Mouse (Mus musculus) large intestine, adult 2 months (tissue): ENCODE measurements around the gene Anapc13. TPM values are rescaled to one million over a fixed set of nuclear protein-coding genes. Genes with fewer than 3 reads are reported as not detected.

Source experiments
- DNase-seq: peaks from one replicate; pipeline ENCODE4 v3.0.0-alpha.2; 2012; ENCODE audit warnings: low read depth, low spot score
- WGBS: fragments of 180-500 bp; shearing (Covaris S2); methylation state at CpG from one replicate; pipeline ENCODE4 v1.1.7; 2018; 5-methylcytosine and 5-hydroxymethylcytosine counted together
- polyA plus RNA-seq: library from polyadenylated mRNA; depleted of rRNA; stranded (reverse); fragments of >200 nt; gene quantifications from 2 replicates; pipeline ENCODE4 v1.2.3, GENCODE M21; 2012

Gene Anapc13
- polyA plus RNA-seq, 1 experiment = 80.1 TPM

DNA sequence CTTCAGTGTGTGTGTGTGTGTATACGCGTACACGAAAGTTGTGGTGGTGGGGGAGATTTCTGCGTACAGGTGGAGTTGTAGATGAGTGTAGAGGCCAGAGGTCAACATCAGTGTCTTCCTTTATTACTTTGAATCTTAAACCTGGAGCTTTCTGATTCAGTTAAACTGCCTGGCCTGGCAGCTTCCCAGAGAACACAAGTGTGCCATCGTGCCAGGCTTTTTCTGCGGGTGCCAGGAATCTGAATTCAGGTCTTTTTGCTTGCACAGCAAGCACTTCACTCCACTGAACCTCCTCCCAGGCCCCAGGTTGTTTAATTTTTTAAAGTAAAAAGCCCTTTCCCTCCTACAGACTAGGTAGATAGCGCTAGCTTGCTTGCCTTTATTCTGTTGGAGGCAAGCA lies 1.3 kb downstream of the Anapc13 start:
- 49% methylated on average over 7 of the region's 7 CpGs for WGBS
- no peak for DNase-seq

DNA sequence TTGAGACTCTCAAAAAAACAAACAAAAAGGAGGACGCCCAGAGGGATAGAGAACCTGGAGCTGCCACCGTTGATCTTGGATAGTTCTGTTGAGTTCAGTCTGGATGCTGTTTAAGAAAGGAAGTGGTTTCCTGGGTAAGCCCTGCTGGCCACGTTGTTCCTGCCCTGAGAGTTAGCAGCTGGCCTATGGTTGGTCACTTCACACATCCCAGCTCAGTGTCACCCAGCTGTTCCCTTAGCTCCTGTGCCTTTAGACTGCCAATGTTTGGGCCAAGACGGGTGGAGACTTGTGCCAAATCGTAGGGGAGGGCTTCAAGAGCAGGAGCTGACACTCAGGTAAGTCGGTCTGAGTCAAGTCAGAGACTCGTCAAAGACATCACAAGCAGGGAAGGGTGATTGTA lies 3.0 kb downstream of the Anapc13 start:
- 75% methylated on average over 7 of the region's 7 CpGs for WGBS
- DNase-seq = no peak

DNA sequence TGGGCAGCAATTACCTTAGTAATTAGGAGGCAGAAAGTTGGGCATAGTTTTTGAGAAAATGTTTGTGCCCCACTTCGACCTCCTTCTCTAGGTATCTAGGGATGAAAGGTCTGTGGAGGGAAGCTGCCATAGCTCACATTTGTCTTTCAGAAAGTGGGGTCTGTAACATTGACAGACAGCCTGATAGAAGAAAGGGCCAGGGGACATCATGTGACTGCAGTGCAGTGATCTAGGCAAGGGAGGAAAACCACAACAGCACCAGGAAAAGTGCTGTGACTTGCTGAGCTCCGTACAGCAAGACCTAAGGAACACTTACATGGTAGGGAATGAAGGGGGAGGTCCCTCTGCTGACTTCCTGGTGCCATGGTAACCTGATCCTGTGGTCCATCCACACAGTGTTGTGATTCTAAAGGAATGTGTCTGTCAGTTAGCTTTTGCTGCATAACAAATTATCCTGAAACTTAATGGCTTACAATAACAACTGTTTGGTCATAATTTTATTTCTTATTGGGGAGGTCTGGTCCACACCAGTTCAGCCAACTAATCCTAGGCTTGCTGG lies 5.6 kb downstream of the Anapc13 start:
- no peak for DNase-seq
- WGBS = 71% methylated on average over 2 of the region's 2 CpGs

DNA sequence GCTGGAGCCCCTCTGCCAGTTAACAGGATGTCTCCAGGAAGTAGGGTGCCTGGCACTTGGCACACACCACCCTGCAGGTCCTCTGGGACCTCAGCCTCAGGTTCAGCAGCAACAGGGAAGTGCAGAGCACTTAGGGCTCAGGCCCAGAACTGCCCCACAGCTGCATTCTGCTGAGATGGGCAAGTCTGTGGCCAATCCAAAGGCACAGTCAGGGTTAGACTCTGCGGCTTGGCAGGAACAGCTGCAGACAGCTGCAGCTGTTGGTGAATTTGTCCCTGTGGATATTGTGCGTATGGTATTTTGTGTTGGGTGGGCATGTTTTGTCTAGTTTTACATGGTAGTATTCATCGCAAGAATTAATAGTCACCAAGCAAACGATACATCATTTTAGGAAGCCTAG lies 6.1 kb downstream of the Anapc13 start:
- no peak for DNase-seq
- WGBS = 85% methylated on average over 4 of the region's 4 CpGs

DNA sequence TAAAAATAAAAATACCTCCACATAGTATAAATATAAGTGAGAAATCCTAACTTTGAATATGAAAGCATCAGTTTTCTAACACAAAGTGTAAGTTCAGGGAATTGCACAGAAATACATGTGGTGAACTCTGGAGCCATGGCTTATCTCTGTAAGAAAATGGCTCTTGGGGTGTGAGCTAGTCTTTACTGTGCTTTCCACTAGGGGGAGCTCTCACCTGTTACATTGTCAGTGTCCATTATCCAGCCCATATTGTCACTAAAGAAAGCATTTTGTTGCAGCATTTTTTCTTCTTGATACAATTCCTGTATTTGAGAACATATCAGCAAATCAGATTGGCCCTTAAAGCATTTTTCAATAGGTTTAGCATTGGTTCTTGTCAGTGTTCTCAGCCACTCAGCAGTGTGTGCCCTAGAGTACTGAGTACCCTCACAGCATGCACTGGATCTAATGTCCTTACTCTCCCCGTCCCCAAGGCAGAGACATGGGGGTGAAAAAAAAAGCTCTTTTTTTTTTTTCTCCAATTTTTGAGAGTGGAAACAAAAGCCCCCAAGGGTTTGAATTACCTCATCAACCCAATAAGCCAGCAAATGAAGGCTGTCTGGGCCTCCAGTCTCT lies 6.9 kb downstream of the Anapc13 start:
- no peak for DNase-seq
- 69% methylated on average over 1 of the region's 1 CpGs for WGBS

DNA sequence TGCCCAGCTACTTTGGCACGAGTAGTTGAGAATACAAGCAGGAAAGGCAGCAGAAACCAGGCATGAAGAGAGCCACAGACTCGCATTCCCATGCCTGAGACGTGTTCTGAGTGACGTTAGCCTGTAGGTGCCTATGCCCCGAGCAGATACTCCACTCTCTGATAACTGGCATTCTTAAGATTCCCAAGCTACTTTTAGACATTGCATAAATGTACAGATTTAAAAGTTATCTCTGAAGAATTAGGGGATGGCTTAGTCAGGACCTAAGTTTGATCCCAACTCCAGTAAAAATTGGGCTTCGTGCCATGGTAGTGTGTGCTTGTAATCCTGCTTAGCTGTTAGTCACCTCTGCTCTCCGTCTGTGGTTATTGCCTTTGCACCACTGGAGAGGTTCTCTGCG lies 8.4 kb downstream of the Anapc13 start:
- WGBS = 74% methylated on average over 8 of the region's 8 CpGs
- no peak for DNase-seq

DNA sequence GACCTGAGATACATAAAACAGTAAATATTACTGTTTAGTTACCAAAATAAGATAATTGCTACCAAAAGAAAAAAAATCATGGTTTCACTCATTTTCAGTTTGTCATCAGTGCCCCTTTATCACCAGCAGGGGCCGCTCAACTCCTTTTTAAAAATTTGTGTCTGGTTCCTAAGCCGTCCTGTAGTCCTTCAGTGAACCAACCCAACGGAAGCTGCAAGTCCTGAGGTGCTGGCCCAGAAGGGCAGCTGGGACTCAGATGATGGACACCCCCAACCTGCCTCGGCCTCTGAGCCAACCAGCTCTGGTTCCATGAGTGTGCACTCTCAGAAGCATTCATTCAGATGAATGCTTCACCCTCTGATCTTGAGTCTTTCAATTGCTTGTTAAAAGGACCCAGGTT lies 10.5 kb downstream of the Anapc13 start:
- WGBS = under 1% methylated on average over 4 of the region's 4 CpGs

DNA sequence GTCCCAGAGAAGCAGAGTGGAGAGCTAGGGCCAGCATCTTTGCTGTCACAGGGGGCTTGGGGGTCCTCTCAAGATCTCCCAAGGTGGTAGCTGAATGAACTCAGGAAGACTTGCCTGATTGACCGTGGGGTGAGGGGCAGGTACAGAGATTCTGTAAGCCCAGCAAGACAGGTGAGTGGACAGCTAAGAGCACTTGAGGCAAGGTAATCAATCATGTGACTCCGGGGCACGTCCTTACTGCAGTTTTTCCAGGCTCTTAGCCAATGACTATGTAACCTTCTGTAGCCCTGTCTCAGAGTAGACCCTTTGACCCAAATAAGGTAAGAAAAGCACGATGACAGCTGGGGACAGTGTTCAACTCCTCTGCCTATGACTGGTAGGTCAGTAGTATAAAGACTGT lies 11.0 kb downstream of the Anapc13 start:
- DNase-seq = no peak
- 32% methylated on average over 4 of the region's 4 CpGs for WGBS

More for the DNA sequence above, 10.5 kb downstream of the Anapc13 start:
- no peak for DNase-seq

DNA sequence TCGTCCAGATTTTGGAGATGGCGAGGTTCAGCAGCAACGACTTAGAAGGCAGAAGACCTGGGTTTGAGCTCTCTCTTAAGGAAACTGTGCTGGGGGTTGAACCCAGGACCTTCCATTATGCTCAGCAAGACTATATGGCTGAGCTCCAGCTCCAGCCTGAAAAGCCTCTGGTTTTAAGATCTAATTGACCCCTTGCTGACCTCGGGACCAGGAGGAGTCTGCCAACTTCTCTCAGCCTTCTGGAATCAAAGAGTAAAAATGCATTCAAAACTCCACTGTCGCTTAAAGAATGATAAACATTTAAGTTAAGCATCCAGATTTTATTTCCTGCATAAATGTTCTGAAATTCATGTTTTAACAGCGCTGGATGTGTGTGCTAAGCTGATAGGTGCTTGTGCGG lies 12.9 kb downstream of the Anapc13 start:
- DNase-seq = no peak

DNA sequence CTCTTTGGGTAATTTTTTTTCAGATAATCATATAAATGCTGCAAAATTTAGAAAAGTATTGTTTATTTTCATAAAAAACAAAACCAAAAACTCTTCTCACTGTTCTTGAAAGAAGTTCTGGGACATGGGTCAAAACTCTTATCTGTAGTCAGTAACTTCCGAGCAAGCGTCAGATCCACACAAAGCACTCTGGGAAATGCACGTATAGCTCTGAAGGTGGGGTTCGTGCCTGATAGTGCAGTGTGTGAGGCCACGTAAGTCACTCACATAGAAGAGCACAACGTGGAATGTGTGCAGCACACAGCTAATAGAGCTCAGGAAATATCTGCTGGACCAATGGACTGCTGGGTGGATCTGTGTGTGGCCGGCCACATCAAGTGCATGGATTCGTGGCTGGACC lies 13.4 kb downstream of the Anapc13 start:
- DNase-seq = no peak
- WGBS = 78% methylated on average over 8 of the region's 8 CpGs

More for the DNA sequence above, 12.9 kb downstream of the Anapc13 start:
- 66% methylated on average over 7 of the region's 7 CpGs for WGBS

DNA sequence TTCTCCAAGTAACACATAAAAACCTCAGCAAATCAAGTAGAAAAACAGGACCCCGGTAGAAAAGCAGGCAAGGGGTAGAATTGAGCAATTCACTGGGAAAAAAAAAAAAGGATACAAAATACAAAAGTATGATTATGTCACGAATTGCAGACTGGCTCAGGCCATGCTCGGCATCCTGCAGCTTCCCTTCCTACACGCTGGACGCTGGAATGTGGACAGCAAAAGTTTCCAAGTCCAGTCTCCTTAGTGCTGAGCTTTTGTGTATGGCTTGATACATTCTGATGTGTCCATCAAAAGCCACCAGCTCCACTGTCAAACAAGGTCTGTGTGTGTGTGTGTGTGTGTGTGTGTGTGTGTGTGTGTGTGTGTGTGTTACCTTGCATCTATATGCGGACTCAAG lies 15.4 kb downstream of the Anapc13 start:
- DNase-seq = no peak
- WGBS = 75% methylated on average over 6 of the region's 6 CpGs

DNA sequence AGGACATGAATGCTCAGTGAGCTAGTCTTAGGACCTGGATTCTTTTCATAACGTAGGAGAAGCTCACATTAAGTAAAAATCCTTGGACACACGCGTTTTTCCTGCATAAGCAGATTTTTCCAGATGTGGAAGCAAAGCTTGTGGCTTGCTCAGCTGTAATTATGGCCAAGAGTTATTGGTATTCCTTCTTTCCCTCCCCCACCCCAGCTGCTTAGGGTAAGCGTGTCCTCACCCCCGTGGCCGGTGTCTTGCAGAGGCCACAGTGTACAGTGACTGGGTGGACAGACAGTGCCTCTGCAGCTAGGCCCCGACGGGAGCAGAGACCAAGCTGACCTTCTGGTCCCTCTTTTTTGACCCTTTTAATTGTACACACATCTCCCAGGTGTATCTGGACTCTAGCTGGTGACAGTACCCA lies 17.0 kb downstream of the Anapc13 start:
- WGBS = 47% methylated on average over 8 of the region's 8 CpGs
- DNase-seq = no peak

DNA sequence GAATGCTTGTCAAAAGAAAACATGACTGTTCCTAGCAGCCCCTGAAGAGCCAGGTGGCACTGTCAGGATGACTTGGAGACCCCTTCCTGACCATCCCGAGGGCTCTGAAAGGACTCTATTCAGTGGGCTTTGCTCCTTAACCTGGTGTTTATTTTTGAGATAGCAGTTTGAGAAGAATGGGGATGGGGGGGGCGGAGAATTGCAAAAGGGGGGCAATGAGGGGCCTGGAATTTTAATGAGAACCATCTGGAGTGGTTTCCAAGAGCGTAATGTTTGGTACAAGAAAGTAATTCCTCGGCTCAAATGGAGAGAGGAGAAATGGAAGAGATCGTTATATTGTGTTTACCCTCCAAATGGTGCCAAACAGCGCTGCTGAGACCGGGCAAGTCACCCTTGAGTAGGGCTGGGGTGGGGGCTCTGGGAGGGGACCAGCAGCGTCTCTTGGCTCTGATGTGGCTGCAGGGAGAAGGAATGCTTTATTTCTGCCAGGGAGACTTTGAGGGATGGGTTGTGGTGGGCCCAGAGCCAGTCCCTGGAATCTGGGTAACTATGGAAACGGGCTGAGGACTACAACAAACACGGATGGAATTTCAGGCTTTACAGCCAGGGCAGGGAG lies 17.5 kb downstream of the Anapc13 start:
- no peak for DNase-seq
- WGBS = 12% methylated on average over 10 of the region's 10 CpGs

DNA sequence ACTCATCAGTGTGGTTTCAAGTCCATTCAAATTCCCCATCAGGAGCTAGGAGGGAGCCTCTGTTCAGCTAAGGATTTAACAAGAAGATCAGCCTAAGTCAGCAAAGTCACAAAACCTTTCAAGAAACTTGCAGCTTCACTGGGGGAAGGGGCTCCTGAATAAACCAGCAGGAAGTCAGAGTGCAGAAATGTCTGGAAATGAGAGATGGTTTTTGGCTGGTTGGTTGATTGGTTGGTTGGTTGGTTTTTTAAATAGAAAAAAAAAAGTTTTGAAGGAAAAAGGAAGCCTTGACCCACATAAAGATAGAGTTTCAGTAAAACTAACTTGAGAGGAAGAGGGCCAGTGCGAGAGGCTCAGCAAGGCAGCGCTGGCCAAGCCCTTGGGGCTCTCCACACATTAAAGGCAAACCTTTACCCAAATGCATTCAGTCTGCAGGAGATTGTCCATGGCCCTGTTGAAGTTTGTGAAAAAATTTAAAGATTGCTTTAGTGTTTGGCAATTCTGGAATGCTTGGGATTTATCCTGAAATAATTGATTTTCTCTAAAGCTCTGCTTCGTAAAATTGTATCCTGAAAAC lies 19.1 kb downstream of the Anapc13 start:
- no peak for DNase-seq
- 85% methylated on average over 3 of the region's 3 CpGs for WGBS

DNA sequence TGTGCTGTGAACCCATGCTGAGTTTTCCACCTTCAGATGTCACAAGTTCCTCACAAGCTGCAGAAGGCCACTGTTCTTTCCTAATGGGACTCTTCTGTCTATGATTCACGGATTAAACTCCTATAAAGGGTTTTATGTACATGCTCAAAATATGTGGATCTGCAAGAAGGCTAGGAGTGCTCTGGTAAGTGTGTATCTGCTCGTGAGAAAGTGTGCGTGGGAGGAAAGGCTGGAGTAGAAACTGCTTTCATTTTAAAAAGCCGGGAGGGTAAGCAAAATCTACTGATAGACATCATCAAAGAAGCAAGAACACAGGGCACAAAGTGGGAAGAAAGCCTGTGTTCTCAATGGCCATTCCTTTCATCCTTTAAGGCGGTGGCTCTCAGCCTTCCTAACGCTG lies 20.9 kb downstream of the Anapc13 start:
- 79% methylated on average over 6 of the region's 6 CpGs for WGBS
- no peak for DNase-seq

DNA sequence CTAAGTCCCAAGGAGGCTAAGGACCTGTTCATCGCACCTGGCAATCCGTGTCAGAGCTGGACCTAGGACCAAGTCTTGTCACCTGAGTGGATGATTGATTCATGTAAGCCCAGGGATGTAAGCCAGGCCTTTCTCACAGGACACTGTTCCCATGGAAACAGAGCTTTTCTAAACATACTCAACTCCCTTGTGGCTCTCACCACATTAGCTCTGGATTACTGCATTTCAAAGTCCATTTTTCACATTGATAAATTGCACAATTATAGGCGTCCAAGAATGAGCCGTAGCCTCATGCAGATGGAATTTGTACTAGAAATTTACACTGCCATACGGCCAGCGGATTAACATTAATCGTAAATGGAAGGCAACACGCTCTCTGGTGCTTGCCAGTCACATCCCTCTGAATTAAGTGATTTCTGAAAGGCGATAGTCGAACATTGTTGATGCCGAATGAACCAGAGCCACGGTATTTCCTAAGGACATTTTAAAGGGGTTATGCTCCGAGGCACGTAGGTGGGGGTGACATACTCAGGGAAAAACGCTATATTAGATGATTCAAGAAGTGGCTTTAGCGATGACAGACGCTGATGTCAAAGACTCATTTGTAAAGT lies 23.9 kb downstream of the Anapc13 start:
- WGBS = 50% methylated on average over 17 of the region's 17 CpGs
- no peak for DNase-seq

DNA sequence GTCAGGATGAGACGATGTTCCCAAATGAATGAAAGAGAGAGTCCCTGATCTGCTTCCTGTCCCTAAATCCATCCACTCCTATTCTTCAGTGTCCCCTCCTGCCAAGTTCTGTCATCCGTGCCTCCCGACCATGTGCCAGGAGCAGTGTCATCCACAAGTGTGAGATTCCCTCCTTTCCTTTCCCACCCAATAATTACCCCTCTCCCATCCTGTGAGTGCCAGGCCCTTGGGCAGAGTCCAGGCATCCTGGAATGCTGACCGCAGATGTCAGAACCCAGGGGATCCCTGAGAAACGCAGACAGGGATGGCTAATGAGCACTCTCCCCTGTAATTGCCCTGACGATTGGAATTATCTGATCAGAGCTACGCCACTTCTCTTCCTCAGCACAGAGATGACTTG lies 24.5 kb downstream of the Anapc13 start:
- 54% methylated on average over 7 of the region's 7 CpGs for WGBS
- no peak for DNase-seq

DNA sequence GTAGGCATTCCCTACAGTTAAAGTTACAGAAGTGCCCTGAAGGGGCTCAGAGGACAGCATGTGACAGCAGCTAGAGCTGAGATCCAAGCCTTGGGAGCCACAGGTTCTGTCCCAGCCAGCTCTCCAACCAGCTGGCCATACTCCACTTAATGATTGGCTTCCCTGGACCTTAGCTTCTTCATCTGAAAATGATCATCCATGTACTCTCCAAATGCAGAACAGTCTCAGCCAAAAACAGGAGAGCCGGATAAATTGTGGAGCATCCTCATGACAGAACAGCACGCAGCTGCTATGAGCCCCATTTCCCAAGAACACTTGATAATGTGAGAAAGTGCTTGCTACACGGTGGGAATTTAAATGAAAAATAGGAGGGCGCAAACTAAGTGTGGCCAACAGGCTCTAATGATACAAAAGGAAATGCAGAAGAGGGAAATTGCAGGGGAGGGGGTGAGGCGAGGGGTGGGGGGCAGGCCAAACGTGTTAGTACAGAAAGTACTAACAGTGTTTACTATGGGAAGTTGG lies 25.2 kb downstream of the Anapc13 start:
- DNase-seq = no peak
- 56% methylated on average over 6 of the region's 6 CpGs for WGBS

DNA sequence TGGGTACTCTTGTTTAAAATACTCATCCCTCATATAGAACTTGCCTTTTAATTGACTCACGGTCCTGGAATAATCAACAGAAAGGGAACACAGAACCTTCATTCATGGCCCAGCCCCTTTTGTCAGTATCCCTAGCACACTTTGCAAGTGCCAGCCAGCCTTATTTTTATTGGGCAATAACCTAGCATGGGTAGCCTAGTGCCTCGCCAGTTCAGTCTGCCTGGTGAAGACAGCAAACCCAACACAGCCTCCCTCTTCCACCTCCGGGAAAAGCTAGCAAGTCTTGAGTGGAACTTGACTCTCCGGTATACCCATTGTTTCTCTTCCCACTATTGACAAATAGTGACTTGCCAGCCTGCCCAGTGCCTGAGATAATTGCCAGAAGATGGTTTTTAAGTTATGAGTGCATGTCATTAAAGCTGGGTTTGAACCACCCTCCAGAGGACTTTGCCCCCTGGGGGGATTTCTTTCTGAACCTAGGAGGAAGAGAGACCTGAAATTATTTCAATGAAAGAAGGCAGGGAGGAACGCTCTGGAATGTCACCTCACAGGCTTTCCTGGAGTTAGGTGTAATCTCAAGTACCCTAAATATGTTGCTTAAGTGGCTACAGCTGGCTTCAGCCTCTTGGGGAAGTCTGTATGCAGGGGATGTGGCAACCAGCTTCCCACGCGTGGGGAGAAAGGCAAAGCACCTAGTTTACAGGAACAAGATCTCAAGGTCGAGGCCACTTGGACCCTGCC lies 30.4 kb downstream of the Anapc13 start:
- peak; percentile 53 for DNase-seq
- 27% methylated on average over 8 of the region's 8 CpGs for WGBS

DNA sequence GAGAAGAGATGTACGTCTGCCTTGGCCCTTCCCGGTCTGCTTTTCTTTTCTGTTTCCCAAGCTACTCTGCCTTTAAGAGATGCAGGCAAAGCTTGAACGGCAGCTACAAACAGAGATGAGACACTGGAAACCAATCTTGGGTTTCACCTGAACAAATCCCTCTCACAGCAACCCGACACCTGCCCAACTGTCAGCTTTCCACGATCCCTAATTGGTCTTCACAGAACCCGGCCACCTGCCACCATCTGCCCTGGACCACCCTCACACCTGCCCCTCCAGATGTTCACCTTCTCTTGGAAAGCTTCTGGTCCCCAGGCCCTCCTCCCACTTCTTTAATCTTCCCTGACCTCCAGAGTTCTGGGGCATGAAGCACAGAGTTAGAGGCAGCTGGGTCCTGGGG lies 42.0 kb downstream of the Anapc13 start:
- 51% methylated on average over 6 of the region's 6 CpGs for WGBS
- DNase-seq = no peak
